Mouse (Mus musculus) cerebellum, adult 2 months (tissue): ENCODE measurements at regions not wholly inside any gene's neighbourhood (a gene's known extent, or its start where the extent isn't known, plus 50 kb on each side); places are given as distances from the start of the nearest gene placed in this dataset.

Source experiments
- CTCF ChIP-seq: fragments of 200-500 bp; IDR thresholded peaks from 2 replicates; pipeline ENCODE4 v1.5.1; 2011; ENCODE audit warnings: low read depth, mild to moderate bottlenecking, control low read depth, low read length, moderate library complexity, borderline replicate concordance; ENCODE audit not compliant: insufficient read depth
- POLR2A ChIP-seq: fragments of 200-500 bp; IDR thresholded peaks from 2 replicates; pipeline ENCODE4 v1.6.1; 2011; ENCODE audit warnings: low read length, control low read depth, borderline replicate concordance; ENCODE audit not compliant: insufficient read depth

DNA sequence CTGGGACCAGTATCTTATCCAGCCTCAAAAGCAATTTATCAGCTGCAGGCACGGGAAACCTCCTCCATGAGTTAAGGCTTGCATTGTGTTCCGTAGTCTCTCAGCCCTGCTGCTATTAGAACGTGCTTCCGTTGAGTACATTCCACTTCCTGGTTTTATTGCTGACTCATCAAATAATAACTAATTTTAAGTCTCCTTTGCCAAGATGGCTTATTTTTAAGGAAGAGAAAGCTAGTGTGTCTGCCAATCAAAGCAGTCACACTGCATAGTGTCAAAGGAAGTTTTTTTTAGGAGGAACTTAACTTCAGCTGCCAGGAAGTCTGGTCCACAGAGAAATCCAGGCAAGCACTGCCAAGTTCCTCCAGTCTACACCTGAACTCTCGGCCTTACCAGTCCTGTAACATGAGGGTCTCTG is 269.2 kb upstream of the Clec14a start:
- TF ChIP-seq CTCF (no peak), POLR2A (no peak)
